Comparison of ENCODE assay signal across 13 mouse cellular contexts in the genomic region with DNA sequence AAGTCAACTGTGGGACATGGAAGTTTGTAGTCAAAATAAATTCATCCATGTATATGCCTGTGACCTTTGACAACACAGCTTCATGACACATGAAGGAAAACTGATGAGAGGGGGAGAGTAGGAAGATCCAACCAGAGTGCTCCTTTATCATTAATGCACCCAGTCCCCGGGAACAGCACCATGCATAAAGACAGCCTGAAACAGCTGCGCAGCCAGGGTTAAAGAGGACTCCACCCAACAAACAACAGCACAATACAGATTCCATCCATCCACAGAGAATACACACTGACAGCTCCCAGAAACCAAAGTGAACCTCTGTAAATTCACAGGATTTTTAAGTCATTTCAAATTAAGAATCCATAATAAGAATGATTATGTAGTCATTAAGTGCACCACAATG. TPM values are rescaled to one million over a fixed set of nuclear protein-coding genes. Genes with fewer than 3 reads are reported as not detected.
DNase-seq lines count a peak whose midpoint lies in the region; ATAC-seq and TF ChIP-seq lines count a peak whose summit lies in the region.
"Had no signal": no experiment of that assay in that cellular context is flagged by ENCODE, and none has a peak within 500 bp of the region (broad histone marks: within the 10 kb centered on the region; RNA-seq: fewer than 3 reads in every experiment).

No protein-coding gene starts in this region.

- H3K27me3 ChIP-seq in heart, embryonic 12.5 days (replicated peaks) = no peaks in the 10 kb centered on the region
- no peaks in the 10 kb centered on the region for H3K27me3 ChIP-seq in lung, postnatal 0 days (replicated peaks; ENCODE audit: insufficient read depth, low read length)
- H3K27me3 ChIP-seq in intestine, embryonic 16.5 days (replicated peaks; ENCODE audit: control insufficient read depth, insufficient read depth, low read length) = no peaks in the 10 kb centered on the region
- H3K27me3 ChIP-seq in stomach, embryonic 14.5 days (ENCODE audit: control insufficient read depth, insufficient read depth, low read length) = no peaks in the 10 kb centered on the region
- no peaks in the 10 kb centered on the region for H3K27me3 ChIP-seq in hindbrain, postnatal 0 days (ENCODE audit: insufficient read depth, low read length)
- H3K27me3 ChIP-seq: forebrain, embryonic 12.5 days; limb, embryonic 13.5 days had no signal

- H3K9ac ChIP-seq in heart, embryonic 12.5 days = no peak overlapping the region
- H3K9ac ChIP-seq in lung, postnatal 0 days (replicated peaks; ENCODE audit: low read depth) = no peak overlapping the region
- H3K9ac ChIP-seq in intestine, embryonic 16.5 days (ENCODE audit: low read depth, low read length) = no peak overlapping the region
- no peak overlapping the region for H3K9ac ChIP-seq in stomach, embryonic 14.5 days (replicated peaks; ENCODE audit: low read depth, low read length)
- no peak overlapping the region for H3K9ac ChIP-seq in hindbrain, postnatal 0 days (replicated peaks; ENCODE audit: low read length)
- H3K9ac ChIP-seq: forebrain, embryonic 12.5 days; limb, embryonic 13.5 days had no signal

- H3K27ac ChIP-seq in heart, embryonic 12.5 days (ENCODE audit: poor library complexity, severe bottlenecking) = 0 out of 2 replicates have a peak overlapping the region, but pooled peaks have one; percentile 23
- no peak overlapping the region for H3K27ac ChIP-seq in lung, postnatal 0 days (ENCODE audit: low read length)
- no peak overlapping the region for H3K27ac ChIP-seq in intestine, embryonic 16.5 days (ENCODE audit: low read length)
- H3K27ac ChIP-seq in stomach, embryonic 14.5 days (ENCODE audit: low read length) = no peak overlapping the region
- no peak overlapping the region for H3K27ac ChIP-seq in hindbrain, postnatal 0 days
- H3K27ac ChIP-seq: forebrain, embryonic 12.5 days; limb, embryonic 13.5 days had no signal

- DNase-seq in heart, postnatal 10 days = no peak
- no peak for DNase-seq in lung, postnatal 0 days (ENCODE audit: low spot score)
- DNase-seq in lung, postnatal 14 days = no peak
- no peak for DNase-seq in hindbrain, postnatal 0 days (ENCODE audit: low spot score)
- DNase-seq in adrenal gland, adult (ENCODE audit: inconsistent age in 2 of 2, low spot score in 1 of 2) = no peak
- DNase-seq: cerebellum, adult 11-12 months; midbrain, embryonic 14.5 days; right cerebral cortex, postnatal 25 days had no signal

- peaks cover 14% of the 10 kb centered on the region for H3K4me1 ChIP-seq in heart, embryonic 12.5 days (replicated peaks)
- no peaks in the 10 kb centered on the region; the same call in 1 of the 2 replicates for H3K4me1 ChIP-seq in lung, postnatal 0 days (ENCODE audit: insufficient read depth, low read depth, low read length)
- H3K4me1 ChIP-seq in intestine, embryonic 16.5 days (ENCODE audit: control insufficient read depth, insufficient read depth, low read length) = no peaks in the 10 kb centered on the region
- H3K4me1 ChIP-seq in stomach, embryonic 14.5 days (ENCODE audit: control insufficient read depth, insufficient read depth, low read length) = no peaks in the 10 kb centered on the region
- H3K4me1 ChIP-seq in hindbrain, postnatal 0 days (ENCODE audit: insufficient read depth, low read length) = no peaks in the 10 kb centered on the region
- H3K4me1 ChIP-seq: forebrain, embryonic 12.5 days; limb, embryonic 13.5 days had no signal

- 71% methylated on average over 2 of the region's 2 CpGs for WGBS in heart, embryonic 12.5 days
- WGBS in lung, postnatal 0 days = 92% methylated on average over 2 of the region's 2 CpGs
- WGBS in intestine, embryonic 16.5 days = 76% methylated on average over 2 of the region's 2 CpGs
- WGBS in stomach, embryonic 14.5 days = 65% methylated on average over 2 of the region's 2 CpGs
- 80% methylated on average over 2 of the region's 2 CpGs for WGBS in hindbrain, postnatal 0 days

- peak overlapping the region; percentile 59 for H3K4me2 ChIP-seq in heart, embryonic 12.5 days
- H3K4me2 ChIP-seq in lung, postnatal 0 days (replicated peaks; ENCODE audit: low read depth, low read length) = peak overlapping the region; percentile 45; the same call in 1 of the 2 replicates
- H3K4me2 ChIP-seq in intestine, embryonic 16.5 days (ENCODE audit: low read depth, low read length) = peak overlapping the region; percentile 15
- H3K4me2 ChIP-seq in stomach, embryonic 14.5 days (replicated peaks; ENCODE audit: low read depth, low read length) = peak overlapping the region; percentile 22; the same call in 1 of the 2 replicates
- H3K4me2 ChIP-seq in hindbrain, postnatal 0 days (ENCODE audit: low read depth, low read length) = no peak overlapping the region
- H3K4me2 ChIP-seq: forebrain, embryonic 12.5 days; limb, embryonic 13.5 days had no signal

- no peak for TF ChIP-seq EP300 in lung, postnatal 0 days (IDR thresholded peaks at IDR 0.05)

- no peaks in the 10 kb centered on the region for H3K9me3 ChIP-seq in heart, embryonic 12.5 days (replicated peaks)
- H3K9me3 ChIP-seq in lung, postnatal 0 days (ENCODE audit: low read length) = no peaks in the 10 kb centered on the region
- H3K9me3 ChIP-seq in intestine, embryonic 16.5 days (ENCODE audit: control insufficient read depth, low read length) = no peaks in the 10 kb centered on the region
- no peaks in the 10 kb centered on the region for H3K9me3 ChIP-seq in stomach, embryonic 14.5 days (ENCODE audit: control insufficient read depth, low read depth, low read length)
- H3K9me3 ChIP-seq in hindbrain, postnatal 0 days (ENCODE audit: low read length) = no peaks in the 10 kb centered on the region
- H3K9me3 ChIP-seq: forebrain, embryonic 12.5 days; limb, embryonic 13.5 days had no signal

- TF ChIP-seq CTCF in lung, postnatal 0 days (IDR thresholded peaks at IDR 0.05) = no peak
- TF ChIP-seq CTCF in hindbrain, postnatal 0 days (IDR thresholded peaks at IDR 0.05; ENCODE audit: low read depth) = no peak

- H3K4me3 ChIP-seq in heart, embryonic 12.5 days = peak overlapping the region; percentile 37
- no peak overlapping the region; the same call in 1 of the 2 replicates for H3K4me3 ChIP-seq in lung, postnatal 0 days (ENCODE audit: low read depth, low read length)
- H3K4me3 ChIP-seq in intestine, embryonic 16.5 days (ENCODE audit: low read length) = peak overlapping the region; percentile 19; the same call in 1 of the 2 replicates
- H3K4me3 ChIP-seq in stomach, embryonic 14.5 days (ENCODE audit: low read depth, low read length) = no peak overlapping the region
- H3K4me3 ChIP-seq in hindbrain, postnatal 0 days (ENCODE audit: low read length) = no peak overlapping the region
- H3K4me3 ChIP-seq: forebrain, embryonic 12.5 days; limb, embryonic 13.5 days had no signal

- no peak for ATAC-seq in heart, embryonic 12.5 days (ENCODE audit: insufficient number of reproducible peaks, low FRiP score)
- ATAC-seq in lung, postnatal 0 days = no peak
- no peak for ATAC-seq in intestine, embryonic 16.5 days
- ATAC-seq in stomach, embryonic 14.5 days (ENCODE audit: insufficient number of reproducible peaks, insufficient read depth, low FRiP score, low read depth) = no peak
- ATAC-seq in hindbrain, postnatal 0 days = no peak

- H3K36me3 ChIP-seq in heart, embryonic 12.5 days = peaks cover 38% of the 10 kb centered on the region
- H3K36me3 ChIP-seq in lung, postnatal 0 days (ENCODE audit: insufficient read depth, low read length) = no peaks in the 10 kb centered on the region
- H3K36me3 ChIP-seq in intestine, embryonic 16.5 days (ENCODE audit: control insufficient read depth, insufficient read depth, low read length) = no peaks in the 10 kb centered on the region
- peaks cover 4% of the 10 kb centered on the region for H3K36me3 ChIP-seq in stomach, embryonic 14.5 days (ENCODE audit: control insufficient read depth, insufficient read depth, low read length)
- no peaks in the 10 kb centered on the region for H3K36me3 ChIP-seq in hindbrain, postnatal 0 days (ENCODE audit: insufficient read depth, low read length)

- intact Hi-C loops in heart, postnatal 10 days (cut with DNase I) = loop anchor here (10.0 kb wide), 1 partner anchor 225 kb away; no protein-coding TSS in a partner anchor

RNA-seq across cellular contexts. Expression of a gene that starts 12.0 kb away (rescaled TPM):
- polyA plus RNA-seq in heart, embryonic 12.5 days (2016; fragmentation: Nextera tagmentation; extraction: Ambion mirVana) = 19.2 and 19.9 TPM in 2 replicates
- total RNA-seq in heart, postnatal 10 days (2021) = under 1 TPM; 0.72 to 0.87 TPM
- polyA plus RNA-seq in lung, postnatal 0 days (2015; fragmentation: Nextera tagmentation; extraction: Ambion mirVana) = 5.9 and 9.2 TPM in 2 replicates
- 10.7 and 13.7 TPM in 2 replicates for polyA plus RNA-seq in intestine, embryonic 16.5 days (2015; fragmentation: Nextera tagmentation; extraction: Ambion mirVana)
- polyA plus RNA-seq in stomach, embryonic 14.5 days (2014; fragmentation: Nextera tagmentation; extraction: Ambion mirVana) = 22.6 and 22.8 TPM in 2 replicates
- total RNA-seq in hindbrain, postnatal 0 days (2014; rRNA removed) = 2.8 and 3.0 TPM in 2 replicates
- polyA plus RNA-seq in hindbrain, postnatal 0 days (2015; fragmentation: Nextera tagmentation; extraction: Ambion mirVana) = 8.1 and 9.5 TPM in 2 replicates

RNA-seq across cellular contexts. Expression of a gene that starts 42.2 kb away (rescaled TPM):
- polyA plus RNA-seq in heart, embryonic 12.5 days (2016; fragmentation: Nextera tagmentation; extraction: Ambion mirVana) = 18.8 and 19.3 TPM in 2 replicates
- 1 to 10 TPM; 4.2 to 4.7 TPM for total RNA-seq in heart, postnatal 10 days (2021)
- 7.6 and 9.1 TPM in 2 replicates for polyA plus RNA-seq in lung, postnatal 0 days (2015; fragmentation: Nextera tagmentation; extraction: Ambion mirVana)
- polyA plus RNA-seq in intestine, embryonic 16.5 days (2015; fragmentation: Nextera tagmentation; extraction: Ambion mirVana) = 13.3 and 14.1 TPM in 2 replicates
- 30.6 and 36.2 TPM in 2 replicates for polyA plus RNA-seq in stomach, embryonic 14.5 days (2014; fragmentation: Nextera tagmentation; extraction: Ambion mirVana)
- total RNA-seq in hindbrain, postnatal 0 days (2014; rRNA removed) = 13.7 and 16.8 TPM in 2 replicates
- polyA plus RNA-seq in hindbrain, postnatal 0 days (2015; fragmentation: Nextera tagmentation; extraction: Ambion mirVana) = 41.9 and 44.8 TPM in 2 replicates

Comparison
In these comparisons a context has a peak if more than half of its experiments do, and no peak if none do; other contexts are left out.
1. H3K4me3 ChIP-seq: peak in heart, embryonic 12.5 days (single experiment) and intestine, embryonic 16.5 days (single experiment); none in lung, postnatal 0 days (single experiment), stomach, embryonic 14.5 days (single experiment) and hindbrain, postnatal 0 days (single experiment).